Mouse (Mus musculus) hindbrain, embryonic 13.5 days (tissue): ENCODE measurements around the gene C6. TPM values are rescaled to one million over a fixed set of nuclear protein-coding genes. Genes with fewer than 3 reads are reported as not detected.

Experiments used
- ATAC-seq: fragments of 200-750 bp; cut with Nextera tagmentation; 2 replicates; pipeline ENCODE4 v1.8.0; 2017; ENCODE audit warnings: moderate TSS enrichment; ENCODE audit not compliant: low FRiP score
- H3K27ac ChIP-seq: fragments of 300-500 bp; sonication (generic); 2 replicates; pipeline ENCODE4 v1.5.1; 2015; ENCODE audit warnings: inconsistent platforms, mild to moderate bottlenecking, moderate library complexity
- H3K27me3 ChIP-seq: fragments of 300-500 bp; sonication (generic); 2 replicates; pipeline ENCODE4 v1.6.1; 2015; ENCODE audit warnings: mild to moderate bottlenecking, inconsistent platforms
- H3K36me3 ChIP-seq: fragments of 300-500 bp; sonication (generic); 2 replicates; pipeline ENCODE4 v1.6.1; 2015; ENCODE audit warnings: mild to moderate bottlenecking, inconsistent platforms
- H3K4me1 ChIP-seq: fragments of 300-500 bp; sonication (generic); replicated peaks from 2 replicates; pipeline ENCODE4 v1.6.1; 2015; ENCODE audit warnings: inconsistent platforms
- H3K4me2 ChIP-seq: fragments of 300-500 bp; sonication (generic); 2 replicates; pipeline ENCODE4 v1.6.1; 2015; ENCODE audit warnings: inconsistent platforms, mild to moderate bottlenecking, moderate library complexity
- H3K4me3 ChIP-seq: fragments of 300-500 bp; sonication (generic); 2 replicates; pipeline ENCODE4 v1.5.1; 2015; ENCODE audit warnings: mild to moderate bottlenecking, inconsistent platforms
- H3K9ac ChIP-seq: fragments of 300-500 bp; sonication (generic); 2 replicates; pipeline ENCODE4 v1.6.1; 2015; ENCODE audit warnings: mild to moderate bottlenecking, inconsistent platforms
- H3K9me3 ChIP-seq: fragments of 300-500 bp; sonication (generic); 2 replicates; pipeline ENCODE4 v1.6.1; 2016; ENCODE audit warnings: inconsistent platforms
- WGBS: fragments of 180-500 bp; shearing (Covaris S2); methylation state at CpG from one replicate; pipeline ENCODE4 v1.1.7; 2015; 5-methylcytosine and 5-hydroxymethylcytosine counted together
- polyA plus RNA-seq: library from polyadenylated mRNA; unstranded; fragments of >200 nt; fragmentation: Nextera tagmentation; extraction: Ambion mirVana; gene quantifications from 2 replicates; pipeline ENCODE4 v1.2.1, GENCODE M21; 2015

Gene C6
- not detected in 2 replicates for polyA plus RNA-seq

GRCm38 (mm10) chr15:4726830-4727310 is at the start of gene C6:
C6 (plus strand) TSS chr15:4727175.
- H3K27me3 ChIP-seq: no peaks in the 10 kb centered on the region
- no peak within 1 kb of the TSS for H3K9ac ChIP-seq
- H3K4me2 ChIP-seq: no peak within 1 kb of the TSS
- WGBS: 91% methylated on average over 9 of the region's 9 CpGs
- no peaks in the 10 kb centered on the region for H3K9me3 ChIP-seq
- ATAC-seq: no peak
- H3K4me3 ChIP-seq: no peak within 1 kb of the TSS
- no peak within 1 kb of the TSS for H3K27ac ChIP-seq
- no peaks in the 10 kb centered on the region for H3K36me3 ChIP-seq
- H3K4me1 ChIP-seq: no peaks in the 10 kb centered on the region

GRCm38 (mm10) chr15:4697604-4698003 is 29.4 kb upstream of the C6 start:
- Histone ChIP-seq H3K4me1 (no peaks in the 10 kb centered on the region), H3K27ac (no peak overlapping the region), H3K9ac (no peak overlapping the region), H3K9me3 (peaks cover 9% of the 10 kb centered on the region; the same call in 1 of the 2 replicates), H3K36me3 (no peaks in the 10 kb centered on the region), H3K4me3 (no peak overlapping the region), H3K4me2 (no peak overlapping the region), H3K27me3 (no peaks in the 10 kb centered on the region)
- ATAC-seq: no peak
- WGBS: 91% methylated on average over 4 of the region's 4 CpGs

GRCm38 (mm10) chr15:4734150-4734549 is 7.2 kb downstream of the C6 start:
- no peak for ATAC-seq
- no peaks in the 10 kb centered on the region for H3K4me1 ChIP-seq
- no peaks in the 10 kb centered on the region for H3K9me3 ChIP-seq
- H3K27me3 ChIP-seq: no peaks in the 10 kb centered on the region
- H3K9ac ChIP-seq: no peak overlapping the region
- no peak overlapping the region for H3K27ac ChIP-seq
- H3K4me2 ChIP-seq: no peak overlapping the region
- H3K4me3 ChIP-seq: no peak overlapping the region
- WGBS: 93% methylated on average over 1 of the region's 1 CpGs
- H3K36me3 ChIP-seq: no peaks in the 10 kb centered on the region

GRCm38 (mm10) chr15:4734996-4735609 is 8.1 kb downstream of the C6 start:
- no peak overlapping the region for H3K27ac ChIP-seq
- no peak overlapping the region for H3K4me2 ChIP-seq
- 77% methylated on average over 2 of the region's 2 CpGs for WGBS
- H3K36me3 ChIP-seq: no peaks in the 10 kb centered on the region
- no peak overlapping the region for H3K4me3 ChIP-seq
- no peaks in the 10 kb centered on the region for H3K4me1 ChIP-seq
- ATAC-seq: no peak
- H3K9me3 ChIP-seq: no peaks in the 10 kb centered on the region
- H3K9ac ChIP-seq: no peak overlapping the region
- no peaks in the 10 kb centered on the region for H3K27me3 ChIP-seq

GRCm38 (mm10) chr15:4747656-4748055 is 20.7 kb downstream of the C6 start:
- no peaks in the 10 kb centered on the region for H3K27me3 ChIP-seq
- no peak overlapping the region for H3K9ac ChIP-seq
- H3K4me1 ChIP-seq: no peaks in the 10 kb centered on the region
- H3K4me2 ChIP-seq: no peak overlapping the region
- H3K36me3 ChIP-seq: no peaks in the 10 kb centered on the region
- ATAC-seq: no peak
- no peaks in the 10 kb centered on the region for H3K9me3 ChIP-seq
- 86% methylated on average over 3 of the region's 3 CpGs for WGBS
- H3K4me3 ChIP-seq: no peak overlapping the region
- no peak overlapping the region for H3K27ac ChIP-seq

GRCm38 (mm10) chr15:4790378-4790777 is 63.4 kb downstream of the C6 start:
- Histone ChIP-seq H3K9me3 (no peaks in the 10 kb centered on the region), H3K27ac (no peak overlapping the region), H3K4me3 (no peak overlapping the region), H3K4me2 (no peak overlapping the region), H3K36me3 (no peaks in the 10 kb centered on the region), H3K9ac (no peak overlapping the region), H3K27me3 (no peaks in the 10 kb centered on the region), H3K4me1 (no peaks in the 10 kb centered on the region)
- WGBS: 61% methylated on average over 3 of the region's 3 CpGs
- no peak for ATAC-seq

- H3K27ac ChIP-seq: no peak overlapping the region
- WGBS: 81% methylated on average over 4 of the region's 4 CpGs
- no peaks in the 10 kb centered on the region for H3K27me3 ChIP-seq
- no peak for ATAC-seq
- H3K4me3 ChIP-seq: no peak overlapping the region
- no peak overlapping the region for H3K9ac ChIP-seq
- no peaks in the 10 kb centered on the region for H3K36me3 ChIP-seq
- no peaks in the 10 kb centered on the region for H3K4me1 ChIP-seq
- H3K9me3 ChIP-seq: no peaks in the 10 kb centered on the region
- H3K4me2 ChIP-seq: no peak overlapping the region
These were observed 69.9 kb downstream of the C6 start for GRCm38 (mm10) chr15:4796861-4797260.

- no peaks in the 10 kb centered on the region for H3K4me1 ChIP-seq
- H3K9ac ChIP-seq: no peak overlapping the region
- H3K4me2 ChIP-seq: no peak overlapping the region
- no peak overlapping the region for H3K27ac ChIP-seq
- H3K36me3 ChIP-seq: no peaks in the 10 kb centered on the region
- WGBS: 83% methylated on average over 2 of the region's 2 CpGs
- H3K4me3 ChIP-seq: no peak overlapping the region
- ATAC-seq: no peak
- H3K9me3 ChIP-seq: no peaks in the 10 kb centered on the region
- H3K27me3 ChIP-seq: no peaks in the 10 kb centered on the region
These were observed 77.3 kb downstream of the C6 start for GRCm38 (mm10) chr15:4804256-4804655.

GRCm38 (mm10) chr15:4808131-4808530 is 81.2 kb downstream of the C6 start:
- no peaks in the 10 kb centered on the region for H3K36me3 ChIP-seq
- H3K27me3 ChIP-seq: no peaks in the 10 kb centered on the region
- no peak overlapping the region for H3K9ac ChIP-seq
- no peak for ATAC-seq
- no peaks in the 10 kb centered on the region for H3K4me1 ChIP-seq
- H3K9me3 ChIP-seq: no peaks in the 10 kb centered on the region
- H3K4me3 ChIP-seq: no peak overlapping the region
- WGBS: 87% methylated on average over 5 of the region's 5 CpGs
- H3K27ac ChIP-seq: no peak overlapping the region
- H3K4me2 ChIP-seq: no peak overlapping the region

GRCm38 (mm10) chr15:4814976-4815375 is 88.0 kb downstream of the C6 start:
- Histone ChIP-seq H3K36me3 (no peaks in the 10 kb centered on the region), H3K4me1 (no peaks in the 10 kb centered on the region), H3K27ac (no peak overlapping the region), H3K9ac (no peak overlapping the region), H3K9me3 (no peaks in the 10 kb centered on the region), H3K27me3 (no peaks in the 10 kb centered on the region), H3K4me3 (no peak overlapping the region), H3K4me2 (no peak overlapping the region)
- WGBS: 95% methylated on average over 5 of the region's 5 CpGs
- ATAC-seq: no peak

- Histone ChIP-seq H3K36me3 (no peaks in the 10 kb centered on the region), H3K27ac (no peak overlapping the region), H3K4me2 (no peak overlapping the region), H3K9me3 (no peaks in the 10 kb centered on the region), H3K4me3 (no peak overlapping the region), H3K9ac (no peak overlapping the region), H3K4me1 (no peaks in the 10 kb centered on the region), H3K27me3 (no peaks in the 10 kb centered on the region)
- WGBS: 83% methylated on average over 2 of the region's 2 CpGs
- ATAC-seq: no peak
These were observed 88.7 kb downstream of the C6 start for GRCm38 (mm10) chr15:4815711-4816110.

GRCm38 (mm10) chr15:4816752-4817493 is 89.9 kb downstream of the C6 start:
- no peak for ATAC-seq
- WGBS: 89% methylated on average over 10 of the region's 10 CpGs
- Histone ChIP-seq H3K9me3 (no peaks in the 10 kb centered on the region), H3K4me1 (no peaks in the 10 kb centered on the region), H3K27me3 (no peaks in the 10 kb centered on the region), H3K9ac (no peak overlapping the region), H3K27ac (no peak overlapping the region), H3K36me3 (no peaks in the 10 kb centered on the region), H3K4me2 (no peak overlapping the region), H3K4me3 (no peak overlapping the region)

GRCm38 (mm10) chr15:4818437-4818836 is 91.5 kb downstream of the C6 start:
- 70% methylated on average over 3 of the region's 3 CpGs for WGBS
- peak; percentile 80 for ATAC-seq

More at GRCm38 (mm10) chr15:4818437-4818836, 91.5 kb downstream of the C6 start:
- Histone ChIP-seq H3K27me3 (no peaks in the 10 kb centered on the region), H3K36me3 (no peaks in the 10 kb centered on the region), H3K4me3 (no peak overlapping the region), H3K9ac (no peak overlapping the region), H3K4me1 (no peaks in the 10 kb centered on the region), H3K9me3 (no peaks in the 10 kb centered on the region), H3K27ac (no peak overlapping the region), H3K4me2 (no peak overlapping the region)
